10 mouse cellular contexts compared by ENCODE assay signal in genomic region chr4:43979746-43980145, GRCm38 (mm10). TPM values are rescaled to one million over a fixed set of nuclear protein-coding genes. Genes with fewer than 3 reads are reported as not detected.
DNase-seq lines count a peak whose midpoint lies in the region; ATAC-seq and TF ChIP-seq lines count a peak whose summit lies in the region.
"Had no signal": no experiment of that assay in that cellular context is flagged by ENCODE, and none has a peak within 500 bp of the region (broad histone marks: within the 10 kb centered on the region; RNA-seq: fewer than 3 reads in every experiment).

No protein-coding gene starts in this region.

- peak; percentile 64 for DNase-seq in gastrocnemius, postnatal 14 days
- DNase-seq in gastrocnemius, adult 18-20 months (ENCODE audit: low spot score): no peak
- DNase-seq in stomach, postnatal 0 days (ENCODE audit: low spot score): no peak
- DNase-seq in frontal cortex, postnatal 10 days (ENCODE audit: low spot score in 2 of 2): peak; percentile 79 to 86
- peak; percentile 90 to 93 for DNase-seq in left cerebral cortex, postnatal 10 days (ENCODE audit: extremely low spot score in 1 of 2, low spot score in 2 of 2)
- peak; percentile 83 to 88 for DNase-seq in right cerebral cortex, postnatal 36 days (ENCODE audit: low spot score in 2 of 2)

- H3K4me2 ChIP-seq in stomach, embryonic 14.5 days (replicated peaks; ENCODE audit: low read depth, low read length): no peak overlapping the region
- no peak overlapping the region for H3K4me2 ChIP-seq in stomach, postnatal 0 days (replicated peaks; ENCODE audit: low read depth)
- no peak overlapping the region for H3K4me2 ChIP-seq in midbrain, embryonic 15.5 days

- H3K9me3 ChIP-seq in stomach, embryonic 14.5 days (ENCODE audit: control insufficient read depth, low read depth, low read length): no peaks in the 10 kb centered on the region
- no peaks in the 10 kb centered on the region for H3K9me3 ChIP-seq in stomach, postnatal 0 days (ENCODE audit: control insufficient read depth, low read length)
- no peaks in the 10 kb centered on the region for H3K9me3 ChIP-seq in midbrain, embryonic 15.5 days

- intact Hi-C loops in gastrocnemius, postnatal 14 days (cut with DNase I; ENCODE audit: low total_unique reads): no loop called here
- intact Hi-C loops in left cerebral cortex, postnatal 10 days (cut with DNase I): loop anchor here (5.0 kb wide), 2 partner anchors 52 to 72 kb away; no protein-coding TSS in a partner anchor

- H3K4me3 ChIP-seq in stomach, embryonic 14.5 days (ENCODE audit: low read depth, low read length): no peak overlapping the region
- no peak overlapping the region for H3K4me3 ChIP-seq in stomach, postnatal 0 days (ENCODE audit: low read depth, low read length)
- no peak overlapping the region for H3K4me3 ChIP-seq in midbrain, embryonic 15.5 days

- peaks cover 19% of the 10 kb centered on the region for H3K4me1 ChIP-seq in stomach, embryonic 14.5 days (ENCODE audit: control insufficient read depth, insufficient read depth, low read length)
- H3K4me1 ChIP-seq in stomach, postnatal 0 days (replicated peaks; ENCODE audit: control insufficient read depth, insufficient read depth): no peaks in the 10 kb centered on the region; the same call in 1 of the 2 replicates
- peaks cover 13% of the 10 kb centered on the region for H3K4me1 ChIP-seq in midbrain, embryonic 15.5 days

- TF ChIP-seq EP300 in stomach, postnatal 0 days (optimal IDR thresholded peaks at IDR 0.05): no peak

- H3K36me3 ChIP-seq in stomach, embryonic 14.5 days (ENCODE audit: control insufficient read depth, insufficient read depth, low read length): no peaks in the 10 kb centered on the region
- no peaks in the 10 kb centered on the region for H3K36me3 ChIP-seq in stomach, postnatal 0 days (ENCODE audit: control insufficient read depth, insufficient read depth, low read length)
- H3K36me3 ChIP-seq in midbrain, embryonic 15.5 days (replicated peaks): no peaks in the 10 kb centered on the region

- WGBS in stomach, embryonic 14.5 days: 86% methylated on average over 3 of the region's 3 CpGs
- 33% methylated on average over 3 of the region's 3 CpGs for WGBS in stomach, postnatal 0 days
- WGBS in midbrain, embryonic 15.5 days: 53% methylated on average over 3 of the region's 3 CpGs

- no peak overlapping the region for H3K9ac ChIP-seq in stomach, embryonic 14.5 days (replicated peaks; ENCODE audit: low read depth, low read length)
- no peak overlapping the region for H3K9ac ChIP-seq in stomach, postnatal 0 days (ENCODE audit: low read length)
- no peak overlapping the region for H3K9ac ChIP-seq in midbrain, embryonic 15.5 days

- no peak for TF ChIP-seq CTCF in stomach, postnatal 0 days (IDR thresholded peaks at IDR 0.05; ENCODE audit: low read depth)

- ATAC-seq in stomach, embryonic 14.5 days (ENCODE audit: insufficient number of reproducible peaks, insufficient read depth, low FRiP score, low read depth): no peak
- no peak for ATAC-seq in stomach, postnatal 0 days (ENCODE audit: low FRiP score, low TSS enrichment)
- ATAC-seq in midbrain, embryonic 15.5 days (replicated peaks): no peak

- H3K27ac ChIP-seq in stomach, embryonic 14.5 days (ENCODE audit: low read length): peak overlapping the region; percentile 74; the same call in 1 of the 2 replicates
- no peak overlapping the region for H3K27ac ChIP-seq in stomach, postnatal 0 days (replicated peaks)
- no peak overlapping the region for H3K27ac ChIP-seq in midbrain, embryonic 15.5 days

- no peaks in the 10 kb centered on the region for H3K27me3 ChIP-seq in stomach, embryonic 14.5 days (ENCODE audit: control insufficient read depth, insufficient read depth, low read length)
- no peaks in the 10 kb centered on the region for H3K27me3 ChIP-seq in stomach, postnatal 0 days (ENCODE audit: control insufficient read depth, insufficient read depth, low read length)
- H3K27me3 ChIP-seq in midbrain, embryonic 15.5 days (replicated peaks): 0 out of 2 replicates have a peak, but pooled peaks cover 7% of the 10 kb centered on the region

RNA-seq across cellular contexts. Expression of gene Ccin, which starts 3.5 kb away (rescaled TPM):
- under 1 TPM in 1 of 2 experiments, not detected in 1; 0.14 TPM for total RNA-seq in gastrocnemius, postnatal 14 days (2021)
- total RNA-seq in gastrocnemius, adult 18-20 months (2021): not detected
- polyA plus RNA-seq in stomach, embryonic 14.5 days (2014; fragmentation: Nextera tagmentation; extraction: Ambion mirVana): not detected in 2 replicates
- not detected in 2 replicates for polyA plus RNA-seq in stomach, postnatal 0 days (2015; fragmentation: Nextera tagmentation; extraction: Ambion mirVana)
- not detected for total RNA-seq in left cerebral cortex, postnatal 10 days (2021)
- polyA plus RNA-seq in midbrain, embryonic 15.5 days (2015; fragmentation: Nextera tagmentation; extraction: Ambion mirVana): not detected in 2 replicates
- polyA plus RNA-seq: limb, embryonic 11.5 days; small intestine, adult 2 months had no signal

RNA-seq across cellular contexts. Expression of gene Glipr2, which starts 22.5 kb away (rescaled TPM):
- 10 to 100 TPM in 1 of 2 experiments, 1 to 10 TPM in 1; 6.8 to 10.2 TPM for total RNA-seq in gastrocnemius, postnatal 14 days (2021)
- 1 to 10 TPM; 1.8 to 2.5 TPM for total RNA-seq in gastrocnemius, adult 18-20 months (2021)
- polyA plus RNA-seq in stomach, embryonic 14.5 days (2014; fragmentation: Nextera tagmentation; extraction: Ambion mirVana): 117 and 121 TPM in 2 replicates
- 43.4 and 46.4 TPM in 2 replicates for polyA plus RNA-seq in stomach, postnatal 0 days (2015; fragmentation: Nextera tagmentation; extraction: Ambion mirVana)
- 1 to 10 TPM; 2.3 TPM for total RNA-seq in left cerebral cortex, postnatal 10 days (2021)
- 28.6 and 29.2 TPM in 2 replicates for polyA plus RNA-seq in midbrain, embryonic 15.5 days (2015; fragmentation: Nextera tagmentation; extraction: Ambion mirVana)

RNA-seq across cellular contexts. Expression of gene Clta, which starts 24.5 kb away (rescaled TPM):
- 10 to 100 TPM; 65.7 to 75.0 TPM for total RNA-seq in gastrocnemius, postnatal 14 days (2021)
- total RNA-seq in gastrocnemius, adult 18-20 months (2021): 10 to 100 TPM; 48.4 to 58.3 TPM
- 234 and 237 TPM in 2 replicates for polyA plus RNA-seq in stomach, embryonic 14.5 days (2014; fragmentation: Nextera tagmentation; extraction: Ambion mirVana)
- 191 and 194 TPM in 2 replicates for polyA plus RNA-seq in stomach, postnatal 0 days (2015; fragmentation: Nextera tagmentation; extraction: Ambion mirVana)
- total RNA-seq in left cerebral cortex, postnatal 10 days (2021): 100 to 1,000 TPM; 333 to 335 TPM
- polyA plus RNA-seq in midbrain, embryonic 15.5 days (2015; fragmentation: Nextera tagmentation; extraction: Ambion mirVana): 331 and 334 TPM in 2 replicates

Comparison
In these comparisons a context has a peak if more than half of its experiments do, and no peak if none do; other contexts are left out.
1. DNase-seq: peak in gastrocnemius, postnatal 14 days (single experiment), frontal cortex, postnatal 10 days (2 of 2), left cerebral cortex, postnatal 10 days (2 of 2) and right cerebral cortex, postnatal 36 days (2 of 2); none in gastrocnemius, adult 18-20 months (single experiment) and stomach, postnatal 0 days (single experiment).
2. RNA of gene Clta, which starts 24.5 kb away (total RNA-seq): 333 to 335 TPM in left cerebral cortex, postnatal 10 days; 65.7 to 75.0 TPM in gastrocnemius, postnatal 14 days and 48.4 to 58.3 TPM in gastrocnemius, adult 18-20 months; every median in the first group is over 4 times any median in the second.